In the genomic region with DNA sequence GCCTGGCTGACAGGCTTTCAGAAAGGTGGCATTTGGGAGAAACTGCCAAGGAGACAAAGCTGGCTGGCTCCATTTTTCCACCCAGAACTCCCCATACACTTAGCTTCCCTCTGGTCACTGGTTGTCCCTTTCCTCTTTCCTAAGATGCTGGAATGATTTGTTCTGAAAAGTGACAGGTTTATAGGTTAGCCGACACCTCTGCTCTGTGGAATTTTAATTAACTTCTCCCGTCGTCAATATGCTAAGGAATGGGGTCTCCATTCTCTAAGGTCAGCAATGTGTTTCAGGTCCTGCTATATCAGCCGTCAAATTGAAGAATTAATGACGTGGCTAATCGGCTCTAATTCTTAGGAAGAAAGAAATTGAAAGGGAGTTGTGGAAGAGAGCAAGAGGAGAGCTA, we compare ENCODE assay signal across 12 mouse cellular contexts.
"Had no signal": no experiment of that assay in that cellular context is flagged by ENCODE, and none has a peak within 500 bp of the region (broad histone marks: within the 10 kb centered on the region; RNA-seq: fewer than 3 reads in every experiment).

No protein-coding gene starts in this region.

- H3K4me3 ChIP-seq: limb, embryonic 13.5 days; liver, embryonic 12.5 days; liver, embryonic 15.5 days; lung, embryonic 15.5 days; megakaryocyte, embryonic 14.5 days; neural tube, embryonic 12.5 days had no signal

- H3K27ac ChIP-seq: limb, embryonic 13.5 days; liver, embryonic 12.5 days; liver, embryonic 15.5 days; lung, embryonic 15.5 days; neural tube, embryonic 12.5 days had no signal

- DNase-seq: left cerebral cortex, postnatal 4 days; lung, adult 18-20 months; midbrain, embryonic 14.5 days; thymus, adult 18-20 months had no signal

- ATAC-seq: intestine, postnatal 0 days; liver, embryonic 12.5 days had no signal

- H3K27me3 ChIP-seq: limb, embryonic 13.5 days; liver, embryonic 12.5 days; liver, embryonic 15.5 days; lung, embryonic 15.5 days; megakaryocyte, embryonic 14.5 days; neural tube, embryonic 12.5 days had no signal

- H3K4me2 ChIP-seq: limb, embryonic 13.5 days; liver, embryonic 12.5 days; liver, embryonic 15.5 days; lung, embryonic 15.5 days; midbrain, embryonic 11.5 days; neural tube, embryonic 12.5 days had no signal

- H3K4me1 ChIP-seq: lung, embryonic 15.5 days had no signal

- H3K9ac ChIP-seq: limb, embryonic 13.5 days; liver, embryonic 12.5 days; liver, embryonic 15.5 days; lung, embryonic 15.5 days; neural tube, embryonic 12.5 days had no signal

- H3K9me3 ChIP-seq: limb, embryonic 13.5 days; liver, embryonic 12.5 days; liver, embryonic 15.5 days; lung, embryonic 15.5 days; megakaryocyte, embryonic 14.5 days; neural tube, embryonic 12.5 days had no signal
